Mouse (Mus musculus): ENCODE measurements around the gene Zdhhc12.

- TF ChIP-seq CTCF (conservative IDR thresholded peaks at IDR 0.05; ENCODE audit: low read length) (peak; percentile 49), POU5F1 (IDR thresholded peaks at IDR 0.05; ENCODE audit: borderline replicate concordance, low read length) (no peak)
Observed at GRCm38 (mm10) chr2:30077502-30078348, 15.7 kb downstream of the Zdhhc12 start, which contains the start of gene Pkn3.
